8 mouse cellular contexts compared by ENCODE assay signal in the genomic region with DNA sequence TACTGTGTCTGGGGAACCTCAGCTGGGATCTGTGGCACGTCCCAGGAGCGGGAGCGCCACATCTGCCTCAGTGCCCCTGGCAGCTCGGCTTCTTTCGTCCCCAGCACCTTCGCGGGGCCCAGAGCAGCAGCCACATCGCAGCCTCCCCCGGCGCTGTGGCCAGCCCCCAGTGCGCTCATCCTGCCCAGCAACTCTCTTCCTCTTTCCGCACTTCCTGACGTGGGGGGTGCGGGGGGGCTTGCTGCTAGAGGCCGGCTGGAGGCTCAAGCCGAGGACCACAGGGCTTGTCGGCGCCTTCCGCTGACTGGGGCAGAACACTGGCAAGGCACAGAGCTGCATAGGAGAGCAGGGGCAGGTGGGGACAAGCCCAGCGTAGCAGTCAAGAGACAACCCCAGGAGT. TPM values are rescaled to one million over a fixed set of nuclear protein-coding genes. Genes with fewer than 3 reads are reported as not detected.
DNase-seq lines count a peak whose midpoint lies in the region; ATAC-seq lines count a peak whose summit lies in the region.

No protein-coding gene starts in this region.

- no peaks in the 10 kb centered on the region for H3K27me3 ChIP-seq in heart, embryonic 14.5 days (ENCODE audit: control insufficient read depth, insufficient read depth, low read length)
- no peaks in the 10 kb centered on the region for H3K27me3 ChIP-seq in kidney, embryonic 16.5 days (ENCODE audit: insufficient read depth, low read length)

- peak overlapping the region; percentile 35 to 92 for H3K4me3 ChIP-seq in heart, embryonic 14.5 days (ENCODE audit: control insufficient read depth in 1 of 2, insufficient read depth in 1 of 2, low read depth in 1 of 2, low read length in 2 of 2)
- peak overlapping the region; percentile 88 for H3K4me3 ChIP-seq in kidney, embryonic 16.5 days (ENCODE audit: low read length)

- H3K4me1 ChIP-seq in heart, embryonic 14.5 days (ENCODE audit: control insufficient read depth in 2 of 2, insufficient read depth in 2 of 2, low read length in 2 of 2): peaks cover 22 to 32% of the 10 kb centered on the region in 2 experiments
- peaks cover 25% of the 10 kb centered on the region for H3K4me1 ChIP-seq in kidney, embryonic 16.5 days (ENCODE audit: insufficient read depth, low read length)

- peak; percentile 3; the same call in 1 of the 2 replicates for ATAC-seq in heart, embryonic 14.5 days (ENCODE audit: insufficient number of reproducible peaks, insufficient read depth, low FRiP score, low read depth)
- no peak for ATAC-seq in kidney, embryonic 16.5 days (ENCODE audit: low FRiP score, low TSS enrichment)

- peak; percentile 45 for DNase-seq in embryo, embryonic 10 days (ENCODE audit: low spot score)
- DNase-seq in embryo, embryonic 9.5 days (ENCODE audit: extremely low spot score): no peak
- peak; percentile 64 for DNase-seq in adrenal gland, postnatal 25 days
- peak; percentile 81 for DNase-seq in lung, postnatal 14 days
- peak; percentile 54 to 61 for DNase-seq in spleen, postnatal 14 days (ENCODE audit: low spot score in 2 of 2)
- no peak for DNase-seq in ovary, postnatal 36 days (ENCODE audit: low spot score)

- H3K27ac ChIP-seq in heart, embryonic 14.5 days (replicated peaks in 1 of 2; ENCODE audit: control insufficient read depth in 1 of 2, insufficient read depth in 1 of 2, low read depth in 2 of 2, low read length in 2 of 2): peak overlapping the region; percentile 70 to 86
- H3K27ac ChIP-seq in kidney, embryonic 16.5 days (ENCODE audit: low read length): peak overlapping the region; percentile 61

- peak overlapping the region; percentile 97 for H3K4me2 ChIP-seq in heart, embryonic 14.5 days (ENCODE audit: low read length)
- peak overlapping the region; percentile 90 for H3K4me2 ChIP-seq in kidney, embryonic 16.5 days (replicated peaks; ENCODE audit: low read depth, low read length)

- peak overlapping the region; percentile 74 for H3K9ac ChIP-seq in heart, embryonic 14.5 days (ENCODE audit: low read length)
- H3K9ac ChIP-seq in kidney, embryonic 16.5 days (replicated peaks; ENCODE audit: low read length): peak overlapping the region; percentile 60

- H3K9me3 ChIP-seq in heart, embryonic 14.5 days (ENCODE audit: control insufficient read depth, low read length): no peaks in the 10 kb centered on the region
- H3K9me3 ChIP-seq in kidney, embryonic 16.5 days (ENCODE audit: low read length): no peaks in the 10 kb centered on the region

- H3K36me3 ChIP-seq in heart, embryonic 14.5 days (ENCODE audit: control insufficient read depth, insufficient read depth, low read length): no peaks in the 10 kb centered on the region
- H3K36me3 ChIP-seq in kidney, embryonic 16.5 days (ENCODE audit: insufficient read depth, low read length): no peaks in the 10 kb centered on the region

- whole genome bisulfite sequencing in heart, embryonic 14.5 days: 12% methylated on average over 20 of the region's 20 CpGs
- 9% methylated on average over 20 of the region's 20 CpGs for WGBS in kidney, embryonic 16.5 days

RNA-seq across cellular contexts. Expression of gene Dgkz, which starts 10.2 kb away (rescaled TPM):
- 42.2 and 61.5 TPM in 2 replicates for total RNA-seq in adrenal gland, postnatal 25 days (2021)
- 47.8 and 48.2 TPM in 2 replicates for polyA plus RNA-seq in heart, embryonic 14.5 days (2014; fragmentation: Nextera tagmentation; extraction: Ambion mirVana)
- 52.0 and 52.1 TPM in 2 replicates for polyA plus RNA-seq in kidney, embryonic 16.5 days (2015; fragmentation: Nextera tagmentation; extraction: Ambion mirVana)

RNA-seq across cellular contexts. Expression of gene Gm9821, which starts 19.9 kb away (rescaled TPM):
- total RNA-seq in adrenal gland, postnatal 25 days (2021): not detected in 2 replicates
- 2.8 and 3.5 TPM in 2 replicates for polyA plus RNA-seq in heart, embryonic 14.5 days (2014; fragmentation: Nextera tagmentation; extraction: Ambion mirVana)
- 0.27 and 0.71 TPM in 2 replicates for polyA plus RNA-seq in kidney, embryonic 16.5 days (2015; fragmentation: Nextera tagmentation; extraction: Ambion mirVana)

RNA-seq across cellular contexts. Expression of gene Mdk, which starts 33.3 kb away (rescaled TPM):
- 3.5 and 5.8 TPM in 2 replicates for total RNA-seq in adrenal gland, postnatal 25 days (2021)
- polyA plus RNA-seq in heart, embryonic 14.5 days (2014; fragmentation: Nextera tagmentation; extraction: Ambion mirVana): 352 and 435 TPM in 2 replicates
- 1,159 and 1,184 TPM in 2 replicates for polyA plus RNA-seq in kidney, embryonic 16.5 days (2015; fragmentation: Nextera tagmentation; extraction: Ambion mirVana)

RNA-seq across cellular contexts. Expression of gene Chrm4, which starts 38.4 kb away (rescaled TPM):
- total RNA-seq in adrenal gland, postnatal 25 days (2021): 0.94 and 1.7 TPM in 2 replicates
- not detected in 2 replicates for polyA plus RNA-seq in heart, embryonic 14.5 days (2014; fragmentation: Nextera tagmentation; extraction: Ambion mirVana)
- 0.11 and 0.19 TPM in 2 replicates for polyA plus RNA-seq in kidney, embryonic 16.5 days (2015; fragmentation: Nextera tagmentation; extraction: Ambion mirVana)

RNA-seq across cellular contexts. Expression of gene Creb3l1, which starts 58.9 kb away (rescaled TPM):
- total RNA-seq in adrenal gland, postnatal 25 days (2021): 4.3 and 8.4 TPM in 2 replicates
- polyA plus RNA-seq in heart, embryonic 14.5 days (2014; fragmentation: Nextera tagmentation; extraction: Ambion mirVana): 8.8 and 10.2 TPM in 2 replicates
- polyA plus RNA-seq in kidney, embryonic 16.5 days (2015; fragmentation: Nextera tagmentation; extraction: Ambion mirVana): 12.3 and 14.9 TPM in 2 replicates

Comparison
In these comparisons a context has a peak if more than half of its experiments do, and no peak if none do; other contexts are left out.
1. DNase-seq: peak in embryo, embryonic 10 days (single experiment), adrenal gland, postnatal 25 days (single experiment), lung, postnatal 14 days (single experiment) and spleen, postnatal 14 days (2 of 2); none in embryo, embryonic 9.5 days (single experiment) and ovary, postnatal 36 days (single experiment).